Mouse (Mus musculus) midbrain, embryonic 14.5 days (tissue): ENCODE measurements around the gene Gnl1. TPM values are rescaled to one million over a fixed set of nuclear protein-coding genes. Genes with fewer than 3 reads are reported as not detected.
A peak's percentile ranks its signal among the peaks of the same experiment; 100 is the strongest.
"Not testable (repeated sequence)": the region's sequence is repeated elsewhere in the genome, so short reads cannot be mapped to it uniquely, and the experiment has no call there.

Experiments
- ATAC-seq: fragments of 200-750 bp; cut with Nextera tagmentation; 2 replicates; pipeline ENCODE4 v1.8.0; 2017; ENCODE audit warnings: moderate number of reproducible peaks, moderate library complexity; ENCODE audit not compliant: low FRiP score, low TSS enrichment
- DNase-seq: peaks from one replicate; pipeline ENCODE4 v3.0.0-alpha.2; 2015
- H3K27ac ChIP-seq: fragments of 300-500 bp; sonication (generic); replicated peaks from 2 replicates; pipeline ENCODE4 v1.5.1; 2014; ENCODE audit warnings: mild to moderate bottlenecking, low read depth, low read length, moderate library complexity
- H3K27me3 ChIP-seq: fragments of 300-500 bp; sonication (generic); 2 replicates; pipeline ENCODE4 v1.6.1; 2014; ENCODE audit warnings: low read length, control low read depth, mixed read lengths; ENCODE audit not compliant: control insufficient read depth, insufficient read depth
- H3K36me3 ChIP-seq: fragments of 300-500 bp; sonication (generic); 2 replicates; pipeline ENCODE4 v1.6.1; 2014; ENCODE audit warnings: low read length, control low read depth; ENCODE audit not compliant: control insufficient read depth, insufficient read depth
- H3K4me1 ChIP-seq: fragments of 300-500 bp; sonication (generic); 2 replicates; pipeline ENCODE4 v1.6.1; 2014; ENCODE audit warnings: mild to moderate bottlenecking, antibody characterized with exemption, low read length, control low read depth; ENCODE audit not compliant: control insufficient read depth, insufficient read depth
- H3K4me2 ChIP-seq: fragments of 300-500 bp; sonication (generic); 2 replicates; pipeline ENCODE4 v1.6.1; 2014; ENCODE audit warnings: mild to moderate bottlenecking, low read length, moderate library complexity
- H3K4me3 ChIP-seq: fragments of 300-500 bp; sonication (generic); replicated peaks from 2 replicates; pipeline ENCODE4 v1.5.1; 2014; ENCODE audit warnings: low read depth, low read length
- H3K9ac ChIP-seq: fragments of 300-500 bp; sonication (generic); replicated peaks from 2 replicates; pipeline ENCODE4 v1.6.1; 2014; ENCODE audit warnings: mild to moderate bottlenecking, low read length, moderate library complexity
- H3K9me3 ChIP-seq: fragments of 300-500 bp; sonication (generic); 2 replicates; pipeline ENCODE4 v1.6.1; 2016; ENCODE audit warnings: low read length, control low read depth, mixed read lengths; ENCODE audit not compliant: control insufficient read depth
- WGBS: fragments of 180-500 bp; shearing (Covaris S2); extraction: QIAGEN DNeasy Blood & Tissue Kit; methylation state at CpG from one replicate; pipeline ENCODE4 v1.1.7; 2014; 5-methylcytosine and 5-hydroxymethylcytosine counted together
- microRNA counts: library from miRNA; unstranded; fragments of <30 nt; microRNA quantifications from one replicate; lab custom pipeline; 2016
- microRNA-seq: library from miRNA; unstranded; fragments of <30 nt; microRNA quantifications from one replicate; pipeline ENCODE4, GENCODE M21; 2016
- polyA plus RNA-seq: library from polyadenylated mRNA; unstranded; fragments of >200 nt; fragmentation: Nextera tagmentation; extraction: Ambion mirVana; gene quantifications from 2 replicates; pipeline ENCODE4 v1.2.1, GENCODE M21; 2014

The Gnl1 gene
- polyA plus RNA-seq, 1 experiment from 2014 or later: 42.4 TPM

- not testable (repeated sequence) for H3K4me1 ChIP-seq, H3K27me3 ChIP-seq, ATAC-seq, H3K27ac ChIP-seq, H3K36me3 ChIP-seq, H3K4me3 ChIP-seq, H3K4me2 ChIP-seq, H3K9ac ChIP-seq, H3K9me3 ChIP-seq
- DNase-seq: peak; percentile 65
- WGBS: 41% methylated on average over 3 of the region's 3 CpGs
Observed at GRCm38 (mm10) chr17:36035010-36035638, 55.5 kb downstream of the Gnl1 start.

- H3K36me3 ChIP-seq, DNase-seq, H3K9me3 ChIP-seq, H3K4me1 ChIP-seq, H3K27ac ChIP-seq, H3K4me2 ChIP-seq, H3K4me3 ChIP-seq, H3K9ac ChIP-seq, H3K27me3 ChIP-seq, ATAC-seq: not testable (repeated sequence)
- 89% methylated on average over 13 of the region's 13 CpGs for WGBS
Observed at GRCm38 (mm10) chr17:36036126-36036525, 56.5 kb downstream of the Gnl1 start.

MicroRNA genes within 50 kb of the gene (microRNA counts, 519-probe panel; counts per million panel counts)
- not detected for microRNA mmu-miR-877 (lab: Ali Mortazavi, UCI)

Small RNA genes within 50 kb of the gene (microRNA-seq; reads per million reads assigned to microRNA genes)
- gene Mir877: 108 reads per million, percentile 57 among the genes with 10 or more reads in this experiment

Other genes starting within 250 kb of the Gnl1 start
- 3.3 and 4.0 TPM in 2 replicates for gene Ier3, start 158.2 kb upstream of the Gnl1 start, polyA plus RNA-seq
- 59.9 and 74.0 TPM in 2 replicates for gene Flot1, start 156.6 kb upstream of the Gnl1 start, polyA plus RNA-seq
- gene Tubb5, start 141.5 kb upstream of the Gnl1 start, polyA plus RNA-seq: 1,880 and 2,054 TPM in 2 replicates
- gene Mdc1, start 138.3 kb upstream of the Gnl1 start, polyA plus RNA-seq: 7.3 and 8.2 TPM in 2 replicates
- 14.5 and 20.2 TPM in 2 replicates for gene Nrm, start 118.5 kb upstream of the Gnl1 start, polyA plus RNA-seq
- gene Ppp1r18, start 114.3 kb upstream of the Gnl1 start, polyA plus RNA-seq: 17.4 and 21.0 TPM in 2 replicates
- gene Dhx16, start 100.0 kb upstream of the Gnl1 start, polyA plus RNA-seq: 27.4 and 30.7 TPM in 2 replicates
- 50.7 and 70.0 TPM in 2 replicates for gene 2310061I04Rik, start 82.4 kb upstream of the Gnl1 start, polyA plus RNA-seq
- 478 and 503 TPM in 2 replicates for gene Atat1, start 69.8 kb upstream of the Gnl1 start, polyA plus RNA-seq
- 54.9 and 55.3 TPM in 2 replicates for gene Mrps18b, start 63.5 kb upstream of the Gnl1 start, polyA plus RNA-seq
- 36.3 and 45.2 TPM in 2 replicates for gene Ppp1r10, start 63.4 kb upstream of the Gnl1 start, polyA plus RNA-seq
- gene Abcf1, start 10.1 kb upstream of the Gnl1 start, polyA plus RNA-seq: 64.9 and 82.4 TPM in 2 replicates
- 80.3 and 87.3 TPM in 2 replicates for gene Prr3, start 385 bp downstream of the Gnl1 start, polyA plus RNA-seq
- 7.4 and 9.8 TPM in 2 replicates for gene H2-T24, start 40.7 kb downstream of the Gnl1 start, polyA plus RNA-seq
- 4.4 TPM in 2 replicates for gene H2-T23, start 53.0 kb downstream of the Gnl1 start, polyA plus RNA-seq
- 4.8 and 7.5 TPM in 2 replicates for gene H2-T22, start 62.9 kb downstream of the Gnl1 start, polyA plus RNA-seq
- gene Gm6034, start 63.1 kb downstream of the Gnl1 start, polyA plus RNA-seq: not detected in 2 replicates
- not detected in 2 replicates for gene Gm11127, start 78.5 kb downstream of the Gnl1 start, polyA plus RNA-seq
- gene Gm19684, start 141.8 kb downstream of the Gnl1 start, polyA plus RNA-seq: not detected in 2 replicates
- not detected in 2 replicates for gene Gm7030, start 149.6 kb downstream of the Gnl1 start, polyA plus RNA-seq
- not detected in 2 replicates for gene Gm8909, start 188.7 kb downstream of the Gnl1 start, polyA plus RNA-seq
- not detected in 2 replicates for gene H2-T3, start 210.4 kb downstream of the Gnl1 start, polyA plus RNA-seq